Mouse (Mus musculus) intestine, postnatal 0 days (tissue): ENCODE measurements at regions not wholly inside any gene's neighbourhood (a gene's known extent, or its start where the extent isn't known, plus 50 kb on each side); places are given as distances from the start of the nearest gene placed in this dataset.

Experiments used
- ATAC-seq: fragments of 200-750 bp; cut with Nextera tagmentation; 2 replicates; pipeline ENCODE4 v1.8.0; 2017; ENCODE audit warnings: mild to moderate bottlenecking, moderate TSS enrichment, moderate library complexity
- H3K27ac ChIP-seq: fragments of 300-500 bp; sonication (generic); 2 replicates; pipeline ENCODE4 v1.5.1; 2014; ENCODE audit warnings: mild to moderate bottlenecking, low read depth, low read length, moderate library complexity
- H3K27me3 ChIP-seq: fragments of 300-500 bp; sonication (generic); replicated peaks from 2 replicates; pipeline ENCODE4 v1.6.1; 2014; ENCODE audit warnings: low read length, mixed read lengths; ENCODE audit not compliant: control insufficient read depth, insufficient read depth
- H3K36me3 ChIP-seq: fragments of 300-500 bp; sonication (generic); 2 replicates; pipeline ENCODE4 v1.6.1; 2014; ENCODE audit warnings: mild to moderate bottlenecking, moderate library complexity; ENCODE audit not compliant: control insufficient read depth, insufficient read depth
- H3K4me1 ChIP-seq: fragments of 300-500 bp; sonication (generic); replicated peaks from 2 replicates; pipeline ENCODE4 v1.6.1; 2014; ENCODE audit warnings: antibody characterized with exemption, low read length, mixed read lengths; ENCODE audit not compliant: control insufficient read depth, insufficient read depth
- H3K4me2 ChIP-seq: fragments of 300-500 bp; sonication (generic); replicated peaks from 2 replicates; pipeline ENCODE4 v1.6.1; 2014; ENCODE audit warnings: low read depth, mild to moderate bottlenecking, moderate library complexity
- H3K4me3 ChIP-seq: fragments of 300-500 bp; sonication (generic); 2 replicates; pipeline ENCODE4 v1.5.1; 2014; ENCODE audit warnings: low read depth, low read length
- H3K9ac ChIP-seq: fragments of 300-500 bp; sonication (generic); 2 replicates; pipeline ENCODE4 v1.6.1; 2014; ENCODE audit warnings: mild to moderate bottlenecking, low read depth, low read length
- H3K9me3 ChIP-seq: fragments of 300-500 bp; sonication (generic); 2 replicates; pipeline ENCODE4 v1.6.1; 2016; ENCODE audit warnings: mixed run types; ENCODE audit not compliant: control insufficient read depth
- CTCF ChIP-seq: sonication (generic); IDR thresholded peaks from 2 replicates; pipeline ENCODE4 v1.5.1; 2016; ENCODE audit warnings: low read depth, mild to moderate bottlenecking, control low read depth, antibody characterized with exemption, moderate library complexity
- WGBS: fragments of 180-500 bp; shearing (Covaris S2); extraction: QIAGEN DNeasy Blood & Tissue Kit; methylation state at CpG from one replicate; pipeline ENCODE4 v1.1.7; 2014; 5-methylcytosine and 5-hydroxymethylcytosine counted together

DNA sequence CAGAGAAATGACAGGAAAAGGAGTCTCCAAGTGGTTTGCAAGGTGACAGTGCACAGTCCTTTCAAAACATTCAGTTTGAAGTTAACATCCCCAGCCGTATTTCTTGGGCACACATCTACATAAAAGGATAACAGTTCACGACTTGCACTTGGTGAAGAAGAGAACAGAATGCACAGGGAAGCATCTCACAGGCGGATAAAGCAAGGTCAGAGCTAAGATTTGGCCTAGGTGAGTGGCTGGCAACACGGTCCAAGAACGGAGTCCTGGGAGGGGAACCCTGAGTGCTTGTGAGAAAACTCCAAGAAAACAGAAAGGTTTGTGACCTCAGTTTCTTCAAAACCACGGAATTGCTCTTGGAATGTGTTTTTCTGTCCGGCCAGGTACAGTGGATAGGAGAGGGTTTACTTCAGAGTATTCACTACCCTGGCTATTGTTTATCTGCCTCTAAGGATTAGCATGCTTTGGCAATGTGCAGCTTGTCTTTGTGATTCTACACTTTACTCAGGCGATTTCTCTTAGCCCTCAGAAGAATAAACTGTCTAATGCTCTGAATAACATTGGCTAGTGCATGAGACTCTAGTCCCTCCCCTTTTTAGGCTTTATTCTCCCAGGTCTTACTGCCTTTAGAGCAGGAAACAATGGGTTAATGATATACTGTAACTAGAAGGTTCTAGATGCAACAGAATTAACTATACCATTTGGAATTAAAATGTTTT, 73.4 kb upstream of the Chd2 start:
- peaks cover 6% of the 10 kb centered on the region for H3K4me1 ChIP-seq
- no peaks in the 10 kb centered on the region for H3K9me3 ChIP-seq
- H3K9ac ChIP-seq = no peak overlapping the region
- H3K36me3 ChIP-seq = no peaks in the 10 kb centered on the region
- H3K4me3 ChIP-seq = no peak overlapping the region
- peak overlapping the region; percentile 41; the same call in 1 of the 2 replicates for H3K27ac ChIP-seq
- no peak for ATAC-seq
- TF ChIP-seq CTCF = no peak
- H3K27me3 ChIP-seq = no peaks in the 10 kb centered on the region
- WGBS = 75% methylated on average over 8 of the region's 8 CpGs
- H3K4me2 ChIP-seq = 0 out of 2 replicates have a peak overlapping the region, but pooled peaks have one; percentile 13

DNA sequence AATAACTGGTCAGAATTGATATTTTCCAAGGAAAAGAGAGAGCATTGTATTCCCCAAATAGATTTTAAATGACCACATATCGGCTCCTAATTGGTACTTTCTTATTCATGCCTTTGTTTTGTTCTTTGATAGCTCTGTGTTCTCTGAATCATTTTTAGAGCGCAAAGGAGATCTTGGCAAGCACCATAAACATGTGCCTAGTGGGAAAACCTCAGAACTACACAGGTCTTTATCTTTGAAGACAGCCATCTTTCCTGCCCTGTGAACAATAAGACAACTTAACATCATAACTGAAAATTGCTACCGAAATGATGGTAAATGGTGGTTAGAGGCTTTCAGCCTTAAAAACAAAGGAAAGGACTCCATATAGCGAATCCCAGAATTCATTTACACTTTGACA, 72.7 kb upstream of the Chd2 start:
- H3K36me3 ChIP-seq = no peaks in the 10 kb centered on the region
- TF ChIP-seq CTCF = 0 out of 2 replicates have a peak, but pooled peaks have one; percentile 3
- ATAC-seq = no peak
- 87% methylated on average over 4 of the region's 4 CpGs for WGBS
- H3K27ac ChIP-seq = no peak overlapping the region; the same call in 1 of the 2 replicates
- H3K9ac ChIP-seq = no peak overlapping the region
- no peaks in the 10 kb centered on the region for H3K9me3 ChIP-seq
- H3K27me3 ChIP-seq = no peaks in the 10 kb centered on the region
- no peak overlapping the region for H3K4me2 ChIP-seq
- H3K4me3 ChIP-seq = no peak overlapping the region
- peaks cover 6% of the 10 kb centered on the region for H3K4me1 ChIP-seq

DNA sequence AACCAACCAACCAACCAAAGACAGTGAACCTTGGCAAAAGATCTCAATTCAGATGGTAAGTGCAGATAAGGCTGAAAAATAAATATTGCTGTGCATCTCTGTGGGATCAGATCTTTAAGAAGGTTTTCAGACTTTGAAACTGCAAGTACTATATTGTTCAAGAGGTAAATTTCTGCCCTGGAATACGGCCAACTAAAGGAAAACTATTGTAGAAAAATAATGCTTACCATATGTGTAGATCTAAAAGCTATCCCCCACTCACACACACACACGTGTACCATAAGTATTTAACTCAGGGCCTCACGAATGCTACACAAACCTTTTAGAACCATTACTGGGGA, 71.1 kb upstream of the Chd2 start:
- H3K9me3 ChIP-seq = no peaks in the 10 kb centered on the region
- no peak overlapping the region for H3K4me3 ChIP-seq
- H3K9ac ChIP-seq = no peak overlapping the region
- ATAC-seq = no peak
- H3K27me3 ChIP-seq = no peaks in the 10 kb centered on the region
- H3K36me3 ChIP-seq = no peaks in the 10 kb centered on the region
- 66% methylated on average over 3 of the region's 3 CpGs for WGBS
- no peak overlapping the region for H3K4me2 ChIP-seq
- no peak for TF ChIP-seq CTCF
- peaks cover 6% of the 10 kb centered on the region for H3K4me1 ChIP-seq
- no peak overlapping the region for H3K27ac ChIP-seq

DNA sequence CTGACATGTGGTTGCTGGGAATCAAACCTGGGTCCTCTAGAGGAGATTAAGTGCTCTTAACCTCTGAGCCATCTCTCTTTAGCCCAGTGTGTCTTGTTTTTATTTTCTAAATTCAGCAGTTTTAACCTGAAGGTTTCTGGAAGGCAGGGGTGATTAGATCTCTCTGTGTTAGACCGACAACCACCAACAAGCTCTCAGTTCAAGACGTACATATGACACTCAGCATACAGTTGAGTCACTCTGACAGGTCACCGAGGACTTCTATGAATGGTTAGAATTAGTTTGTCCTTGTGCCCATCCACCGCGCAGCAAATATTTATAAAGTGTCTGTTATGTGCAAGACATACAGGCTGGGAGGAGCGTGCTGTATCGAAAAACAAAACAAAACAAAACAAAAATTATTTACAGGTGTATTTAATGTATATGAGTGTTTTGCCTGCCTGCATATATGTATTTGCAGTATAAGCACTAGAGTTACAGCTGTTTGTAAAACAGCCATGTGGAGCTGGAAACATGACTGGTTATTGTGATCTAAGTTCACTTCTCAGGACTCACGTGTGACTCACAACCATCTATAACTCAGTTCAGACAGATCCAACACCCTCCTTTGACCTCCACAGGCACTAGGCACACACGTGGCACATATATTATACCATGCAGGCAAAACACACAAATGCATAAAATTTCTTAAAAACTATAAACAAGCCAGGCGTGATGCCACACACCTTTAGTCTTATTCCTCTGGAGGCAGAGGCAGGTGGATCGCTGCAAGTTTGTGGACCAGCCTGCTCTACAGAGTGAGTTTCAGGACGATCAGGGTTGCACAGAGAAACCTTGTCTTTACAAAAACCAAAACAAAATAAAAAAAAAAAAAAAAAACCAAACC, 70.5 kb upstream of the Chd2 start:
- Histone ChIP-seq H3K4me1 (peaks cover 6% of the 10 kb centered on the region), H3K9ac (no peak overlapping the region), H3K27ac (no peak overlapping the region), H3K36me3 (no peaks in the 10 kb centered on the region), H3K9me3 (no peaks in the 10 kb centered on the region), H3K27me3 (no peaks in the 10 kb centered on the region), H3K4me2 (no peak overlapping the region), H3K4me3 (no peak overlapping the region)
- peak; percentile 52; the same call in 1 of the 2 replicates for ATAC-seq
- no peak for TF ChIP-seq CTCF
- WGBS = 84% methylated on average over 12 of the region's 12 CpGs

DNA sequence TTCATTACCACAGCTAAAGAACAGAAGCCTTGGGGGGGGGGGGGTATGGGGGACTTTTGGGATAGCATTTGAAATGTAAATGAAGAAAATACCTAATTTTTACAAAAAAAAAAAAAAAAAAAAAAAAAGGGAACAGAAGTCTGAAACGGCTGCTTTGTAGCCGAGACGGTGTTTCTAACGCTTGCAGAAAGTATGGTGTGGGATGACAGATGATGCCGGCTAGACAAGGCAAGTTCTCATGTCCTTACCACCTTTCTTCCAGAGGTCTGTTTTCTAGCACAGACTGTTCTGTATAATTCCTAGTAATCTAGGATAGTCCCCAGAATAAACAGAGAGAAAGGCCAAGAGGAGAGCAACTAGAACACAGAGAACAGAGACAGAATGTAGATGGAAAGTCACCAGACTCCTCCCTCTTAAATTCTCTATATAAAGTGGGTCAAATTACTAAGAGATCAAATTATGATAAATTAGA, 67.2 kb upstream of the Chd2 start:
- H3K4me1 ChIP-seq = no peaks in the 10 kb centered on the region
- no peak overlapping the region for H3K4me3 ChIP-seq
- H3K4me2 ChIP-seq = peak overlapping the region; percentile 66
- WGBS = 42% methylated on average over 5 of the region's 5 CpGs
- H3K27me3 ChIP-seq = no peaks in the 10 kb centered on the region
- H3K36me3 ChIP-seq = no peaks in the 10 kb centered on the region
- no peak for ATAC-seq
- H3K9ac ChIP-seq = no peak overlapping the region
- H3K9me3 ChIP-seq = no peaks in the 10 kb centered on the region
- no peak overlapping the region for H3K27ac ChIP-seq
- no peak for TF ChIP-seq CTCF

DNA sequence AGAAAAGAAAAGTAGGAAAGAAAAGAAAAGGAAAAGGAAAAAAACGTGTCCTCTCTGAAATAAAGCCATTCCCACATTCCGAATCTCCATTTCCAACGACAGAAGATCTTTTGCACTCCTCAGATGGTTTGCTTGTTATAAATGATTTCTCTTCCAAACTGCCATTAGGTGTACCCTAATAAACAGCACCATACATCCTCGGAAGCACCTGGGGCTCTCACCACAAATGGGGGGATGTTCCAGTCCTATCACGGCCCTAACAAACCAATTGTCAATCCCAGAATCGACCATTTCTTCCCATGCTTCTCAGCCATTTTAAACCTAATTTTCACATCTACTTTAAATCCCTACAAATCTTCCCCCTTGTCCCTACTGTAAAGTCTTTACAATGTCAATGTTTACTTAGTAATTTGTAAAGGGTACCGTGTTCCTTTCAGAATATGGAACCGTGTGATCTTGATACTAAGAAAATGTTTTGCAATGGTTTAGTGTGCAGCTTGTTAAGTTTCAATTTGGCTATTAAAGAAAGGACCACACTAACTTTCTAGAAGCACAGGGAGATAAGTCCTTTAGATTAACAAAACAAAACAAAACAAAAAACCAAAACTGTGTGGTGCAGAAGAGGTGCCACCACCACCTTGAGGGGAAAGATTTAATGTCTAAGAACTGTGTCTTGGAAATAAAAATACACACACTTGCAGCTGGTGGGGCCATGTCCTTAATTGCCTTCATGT, 66.6 kb upstream of the Chd2 start:
- no peaks in the 10 kb centered on the region for H3K9me3 ChIP-seq

More for the DNA sequence above, 66.6 kb upstream of the Chd2 start:
- peak overlapping the region; percentile 42 for H3K4me3 ChIP-seq
- whole genome bisulfite sequencing = 14% methylated on average over 8 of the region's 8 CpGs
- H3K27ac ChIP-seq = peak overlapping the region; percentile 85; the same call in 1 of the 2 replicates
- no peak for ATAC-seq
- peak overlapping the region; percentile 66 for H3K4me2 ChIP-seq
- H3K4me1 ChIP-seq = no peaks in the 10 kb centered on the region
- H3K27me3 ChIP-seq = no peaks in the 10 kb centered on the region
- TF ChIP-seq CTCF = no peak
- peak overlapping the region; percentile 46 for H3K9ac ChIP-seq
- H3K36me3 ChIP-seq = no peaks in the 10 kb centered on the region
